Mouse (Mus musculus) right cerebral cortex, postnatal 4 days (tissue): ENCODE data around the gene Napepld.
"Not testable (repeated sequence)": the region's sequence is repeated elsewhere in the genome, so short reads cannot be mapped to it uniquely, and the experiment has no call there.

Source experiments
- DNase-seq: peaks from one replicate; pipeline ENCODE4 v3.0.0-alpha.2; 2022

The Napepld gene

DNA sequence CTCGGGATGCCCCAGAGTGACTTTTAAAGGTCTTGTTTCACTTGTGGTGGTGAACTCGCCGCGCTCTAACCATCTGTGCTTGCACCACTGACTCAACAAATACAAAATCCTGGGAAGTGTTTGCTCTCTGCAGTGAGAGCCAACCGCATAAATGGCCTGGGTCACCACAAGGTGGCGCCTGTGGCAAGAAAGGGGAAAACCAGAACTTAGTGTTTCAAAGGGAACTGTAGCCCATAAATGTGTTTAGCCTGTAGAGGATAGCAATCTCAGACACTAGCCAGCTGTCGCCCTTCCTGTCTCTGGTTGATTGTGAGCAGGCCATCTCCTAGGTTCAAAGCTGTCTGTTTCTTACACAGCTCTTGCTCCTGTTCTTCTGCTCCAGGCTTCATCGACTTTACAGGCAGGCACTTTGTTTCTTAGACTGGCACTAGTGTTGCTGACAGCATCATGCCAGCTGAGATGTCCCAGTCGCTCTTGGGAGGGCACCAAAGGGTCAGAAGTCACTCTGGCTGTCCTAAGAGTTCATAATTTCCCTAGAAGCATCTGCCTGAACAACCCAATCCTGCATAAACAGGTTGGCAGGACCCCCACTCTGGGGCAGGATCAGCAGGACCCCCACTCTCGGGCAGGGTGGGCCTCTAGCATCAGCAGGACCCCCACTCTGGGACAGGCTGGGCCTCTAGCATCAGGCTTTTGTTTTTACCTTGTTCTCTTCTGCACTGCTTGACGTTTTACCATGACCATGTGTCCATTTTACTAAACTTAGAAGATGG lies 42.4 kb downstream of the Napepld start:
- peak; percentile 82 for DNase-seq

DNA sequence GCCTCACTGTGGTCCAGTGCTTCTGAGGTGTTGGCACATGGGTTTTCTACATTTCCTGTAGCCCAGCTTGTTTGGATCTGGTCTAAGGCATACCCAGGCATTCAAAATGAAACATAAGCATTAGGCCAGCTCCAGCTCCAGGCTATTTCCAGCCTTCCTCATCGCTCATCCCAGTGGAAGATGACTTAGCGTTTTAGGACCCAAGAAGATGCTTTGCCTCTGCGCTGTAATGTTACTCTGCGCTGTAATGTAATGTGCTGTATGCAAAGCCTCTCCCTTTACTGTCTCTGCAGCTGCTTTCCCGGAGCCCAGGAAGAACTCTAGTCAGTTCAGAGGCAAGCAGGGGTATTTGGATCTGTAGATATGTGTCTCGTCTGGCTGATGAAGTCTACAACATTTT lies 43.2 kb downstream of the Napepld start:
- no peak for DNase-seq

DNA sequence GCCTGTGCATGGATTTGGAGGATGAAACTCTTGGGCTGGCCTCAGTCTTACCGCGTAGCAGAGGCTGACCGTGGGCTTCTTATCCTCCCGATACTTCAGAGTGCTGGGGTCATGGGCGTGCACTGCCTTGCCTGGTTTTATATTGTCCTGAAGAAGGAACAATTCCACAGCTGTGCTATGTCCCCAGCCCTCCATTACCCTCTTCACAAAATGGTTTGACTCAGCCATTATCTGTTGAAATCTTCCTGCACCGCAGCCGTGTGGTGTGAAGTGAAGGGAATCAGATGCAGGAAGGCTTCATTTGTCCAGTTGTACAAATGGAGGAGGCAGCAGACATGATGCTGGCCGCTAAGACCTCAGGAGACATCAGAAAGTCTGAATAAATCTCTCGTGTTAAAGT lies 44.3 kb downstream of the Napepld start:
- no peak for DNase-seq

DNA sequence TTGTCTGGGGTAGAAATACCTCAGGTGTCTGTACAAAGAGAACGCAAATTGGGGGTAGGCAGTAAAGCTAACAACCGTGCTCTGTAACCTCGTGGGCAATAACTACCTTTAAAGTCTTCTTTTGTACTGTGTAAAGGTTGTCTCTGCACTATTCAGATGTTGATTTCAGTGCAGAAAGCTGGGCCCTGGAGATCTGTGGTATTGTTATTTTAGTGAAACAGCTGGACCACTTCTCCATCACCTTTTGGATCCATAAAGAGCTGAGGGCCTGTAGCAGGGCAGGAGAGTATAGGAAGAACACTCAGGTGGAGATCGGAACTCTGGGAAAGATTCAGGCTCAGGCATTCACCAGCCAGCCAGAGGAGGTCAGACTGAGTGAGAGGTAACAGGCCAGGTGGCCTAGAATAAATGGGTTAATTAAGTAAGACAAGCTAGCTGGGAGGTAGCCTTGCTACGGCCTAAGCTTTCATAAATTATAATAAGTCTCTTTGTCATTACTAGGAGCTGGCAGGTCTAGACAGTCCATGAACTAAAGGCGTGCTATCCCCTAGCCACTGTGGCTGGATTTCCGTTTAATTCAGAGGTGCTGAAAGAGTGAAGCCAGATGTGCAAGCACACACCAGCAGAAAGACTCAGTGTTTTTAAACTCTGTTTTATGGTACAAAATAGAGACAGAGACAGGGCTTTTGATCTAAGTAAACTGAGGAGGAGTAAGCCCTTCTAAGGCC lies 49.1 kb downstream of the Napepld start:
- DNase-seq, result no peak

DNA sequence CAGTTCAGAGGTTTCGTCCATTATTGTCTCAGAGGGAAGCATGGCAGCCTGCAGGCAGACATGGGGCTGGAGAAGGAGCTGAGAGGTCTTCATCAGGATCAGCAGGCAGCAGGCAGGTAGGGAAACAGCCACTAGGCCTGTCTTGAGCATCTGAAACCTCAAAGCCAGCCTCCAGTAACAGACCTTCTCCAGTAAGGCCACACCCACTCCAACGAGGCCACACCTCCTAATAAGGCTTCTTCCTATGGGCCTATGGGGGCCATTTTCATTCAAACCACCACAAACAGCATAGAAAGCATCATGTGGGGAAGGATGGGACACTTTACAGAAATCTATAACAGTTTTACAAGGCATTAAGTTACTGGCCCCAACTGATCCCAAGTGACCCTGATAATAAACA lies 50.5 kb downstream of the Napepld start:
- no peak for DNase-seq

DNA sequence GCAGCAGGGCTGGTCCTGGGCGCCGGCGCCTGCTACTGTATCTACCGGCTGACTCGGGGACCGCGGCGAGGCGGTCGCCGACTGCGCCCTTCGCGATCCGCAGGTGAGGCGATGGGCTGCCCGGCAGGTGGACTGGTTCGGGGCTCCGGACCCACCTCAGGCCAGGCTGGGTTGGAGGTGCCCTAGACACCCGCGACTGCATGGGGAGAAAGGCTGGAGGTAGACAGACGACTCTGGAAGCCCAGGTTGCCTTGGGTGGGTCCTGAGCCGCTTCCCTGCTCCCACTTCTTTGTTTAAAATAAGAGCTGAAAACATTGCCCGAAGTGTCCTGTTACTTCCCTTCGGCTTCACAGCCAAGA lies 55.1 kb downstream of the Napepld start:
- no peak for DNase-seq

DNA sequence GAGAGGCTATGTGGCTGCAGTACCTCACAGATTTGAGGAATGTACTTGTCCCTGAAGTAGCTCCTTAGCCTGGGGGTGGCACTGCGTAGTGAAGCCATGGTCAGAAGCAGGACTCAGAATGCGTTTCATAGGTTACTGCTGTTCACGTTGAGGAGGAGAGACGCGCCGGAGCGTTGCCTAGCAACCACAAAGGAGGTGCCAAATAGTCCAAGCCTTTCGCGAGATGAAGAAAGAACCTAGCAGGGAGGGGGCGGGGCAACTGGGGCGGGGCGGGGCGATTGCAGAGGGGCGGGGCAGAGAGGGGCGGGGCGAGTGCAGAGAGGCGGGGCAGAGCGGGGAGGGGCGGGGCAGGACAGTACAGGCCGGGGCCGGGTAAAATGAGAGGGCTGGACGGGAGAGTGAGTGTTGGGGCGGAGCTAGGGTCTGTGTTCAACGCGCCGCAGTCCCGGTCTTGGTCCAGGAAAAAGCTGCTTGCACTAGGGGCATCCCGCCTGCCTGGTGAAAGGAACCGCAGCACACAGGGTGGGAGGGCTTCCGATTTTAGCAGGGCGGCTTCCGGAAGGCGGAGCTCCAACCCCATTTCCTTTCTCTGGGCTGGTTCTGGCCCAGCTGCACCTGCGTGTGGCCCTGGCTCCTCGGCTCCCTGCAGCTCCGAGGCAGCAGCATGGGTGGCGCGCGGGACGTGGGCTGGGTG lies 55.6 kb downstream of the Napepld start, which contains the start of the genes Fbxl13 and Armc10:
Gene Fbxl13, minus strand, starts transcription at position 196 of the 694 bp plus-strand sequence.
Gene Armc10, plus strand, starts transcription at position 375 of the 694 bp plus-strand sequence.
- DNase-seq, result peak; percentile 83

DNA sequence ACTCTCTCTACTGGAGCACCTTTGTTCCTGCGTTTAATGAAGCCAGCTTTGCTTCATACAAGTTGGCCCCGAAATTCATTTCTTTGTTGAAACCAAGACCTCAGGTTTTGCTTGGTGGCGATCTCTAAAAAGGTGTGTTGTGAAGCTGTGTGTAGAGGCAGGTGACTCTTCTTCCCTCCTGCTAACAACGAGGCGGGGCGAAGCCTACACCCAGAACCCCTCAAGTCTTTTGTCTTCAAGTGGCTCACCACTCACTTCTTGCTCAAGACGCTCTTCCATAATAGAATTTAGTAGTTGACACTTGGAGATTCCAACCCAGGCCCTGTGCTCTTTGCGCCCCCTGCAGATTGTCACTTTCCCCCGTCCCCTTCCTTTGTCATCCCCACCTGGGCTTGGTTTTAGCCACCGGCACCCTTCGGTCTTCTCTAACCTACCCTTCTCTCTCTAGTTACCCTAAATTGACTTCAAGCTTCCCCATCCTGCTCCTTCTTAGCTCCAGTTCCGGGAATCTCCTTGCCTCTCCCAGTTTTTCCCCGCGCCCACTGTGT lies 56.2 kb downstream of the Napepld start:
- no peak for DNase-seq

DNA sequence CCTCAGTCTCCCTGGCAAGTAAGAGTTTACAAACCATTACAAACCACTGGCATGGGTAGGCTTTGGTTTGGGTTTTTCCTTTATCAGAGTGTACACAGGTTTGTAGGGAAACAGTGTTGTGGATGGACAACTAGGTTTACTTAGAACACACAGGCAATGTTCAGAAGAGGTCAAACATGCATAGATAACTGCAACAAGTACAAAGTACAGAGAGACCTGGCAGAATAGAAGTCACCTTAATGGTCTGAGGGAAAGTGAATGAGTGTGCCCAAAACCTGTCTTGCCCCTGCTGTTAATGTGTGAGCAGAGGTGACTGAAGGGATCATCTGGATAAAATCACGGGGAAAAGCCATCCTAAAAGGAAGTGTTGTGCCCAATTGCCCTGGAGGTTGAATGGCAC lies 57.6 kb downstream of the Napepld start:
- DNase-seq, result no peak

DNA sequence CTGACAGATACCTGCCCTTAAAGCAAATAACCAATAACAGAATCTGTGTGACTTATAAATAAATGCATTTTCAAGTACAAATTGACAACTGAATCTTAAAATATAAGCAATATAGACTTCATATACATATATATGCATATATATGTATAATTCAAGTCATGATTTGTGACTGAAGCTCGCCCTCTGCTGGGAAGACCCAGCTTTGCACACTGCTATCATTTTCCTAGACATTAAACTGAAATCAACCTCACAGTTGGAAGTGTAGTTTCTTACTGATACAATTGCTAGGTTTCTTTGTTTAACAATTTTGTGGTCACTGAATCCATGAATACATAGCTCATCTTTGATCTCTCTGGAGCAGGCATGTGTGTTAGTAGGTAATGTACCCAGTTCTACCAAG lies 60.2 kb downstream of the Napepld start:
- DNase-seq, result peak; percentile 80

DNA sequence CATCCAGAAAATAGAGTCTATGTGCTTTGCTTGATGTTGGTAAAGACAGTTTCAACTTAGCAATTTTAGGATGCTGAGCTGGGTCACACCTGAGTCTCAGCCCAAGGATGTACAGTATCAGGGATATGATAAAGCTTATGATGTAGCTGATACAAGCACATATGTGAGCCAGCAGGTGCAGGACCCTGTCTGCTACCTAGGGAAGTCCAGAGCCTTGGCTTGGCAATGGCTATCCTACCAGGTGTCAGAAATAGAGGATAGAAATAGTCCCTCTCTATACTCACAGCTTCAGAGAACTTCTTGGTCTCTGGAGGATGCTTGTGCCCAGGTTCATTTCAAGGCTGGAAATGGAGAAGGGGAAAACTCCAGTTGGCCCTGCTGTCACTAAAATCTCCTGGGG lies 75.3 kb downstream of the Napepld start:
- no peak for DNase-seq

DNA sequence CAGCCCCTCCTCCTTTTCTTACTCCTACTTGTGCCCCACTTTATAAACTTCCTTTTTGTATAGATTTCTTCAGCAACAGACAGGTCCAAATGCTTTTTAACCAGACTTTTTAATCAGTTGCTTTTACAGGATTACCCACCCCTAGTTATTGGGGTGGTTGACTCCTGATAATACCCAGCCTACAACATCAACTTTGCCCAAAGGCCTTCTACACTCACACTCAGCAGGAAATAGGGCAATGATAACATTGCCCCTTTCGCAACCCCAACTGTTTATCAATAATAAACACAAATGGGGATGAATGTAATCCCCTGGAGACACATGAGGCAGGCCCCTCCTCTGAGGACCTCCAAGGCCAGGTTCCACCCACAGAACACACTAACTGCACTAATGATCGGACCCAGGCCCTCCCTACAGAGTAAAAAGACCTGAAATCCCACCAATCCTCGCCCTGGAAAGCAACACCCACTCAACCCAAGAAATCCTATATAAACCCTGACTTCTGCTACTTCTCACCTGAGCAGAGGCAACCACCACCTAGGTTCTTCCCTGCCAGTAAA lies 84.7 kb downstream of the Napepld start:
- DNase-seq, result no peak

DNA sequence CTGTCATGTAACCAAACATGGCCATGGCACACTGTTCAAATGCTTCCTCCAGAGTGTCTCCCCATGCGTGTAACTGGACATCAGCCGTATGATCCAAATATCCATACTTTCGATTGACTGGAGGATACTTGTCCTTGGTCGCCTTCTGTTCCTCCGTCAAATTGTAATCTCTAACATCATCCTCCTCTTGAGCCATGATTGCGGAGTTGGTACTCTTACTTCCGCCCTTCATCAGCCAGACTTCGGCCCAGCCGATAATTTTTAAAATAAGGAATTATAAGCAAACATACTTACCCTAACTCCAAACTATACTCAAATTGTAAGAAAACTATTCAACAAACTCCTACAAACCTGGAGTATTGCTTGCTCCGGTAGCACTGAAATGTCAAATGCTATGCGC lies 86.9 kb downstream of the Napepld start:
- DNase-seq, result not testable (repeated sequence)
